Mouse (Mus musculus): ENCODE measurements around the gene Bdkrb2. TPM values are rescaled to one million over a fixed set of nuclear protein-coding genes. Genes with fewer than 3 reads are reported as not detected.

Gene Bdkrb2
- total RNA-seq, 2 experiments from 2014 or later = 0.39 to 0.82 TPM

- intact Hi-C loops (cut with DNase I) = no loop called here
- no peak for DNase-seq
- no peak for TF ChIP-seq CTCF (IDR thresholded peaks at IDR 0.05)
- Histone ChIP-seq H3K4me3 (no peak overlapping the region), H3K27ac (no peak overlapping the region)
Measured at GRCm38 (mm10) chr12:105537162-105537561, 25.9 kb upstream of the Bdkrb2 start.

GRCm38 (mm10) chr12:105539649-105540048, 23.4 kb upstream of the Bdkrb2 start:
- no peak for DNase-seq
- Histone ChIP-seq H3K4me3 (no peak overlapping the region), H3K27ac (no peak overlapping the region)
- TF ChIP-seq CTCF (IDR thresholded peaks at IDR 0.05) = no peak
- intact Hi-C loops (cut with DNase I) = no loop called here

GRCm38 (mm10) chr12:105541590-105542402, 21.2 kb upstream of the Bdkrb2 start:
- no peak for DNase-seq
- Histone ChIP-seq H3K27ac (no peak overlapping the region), H3K4me3 (no peak overlapping the region)
- TF ChIP-seq CTCF (IDR thresholded peaks at IDR 0.05) = no peak
- intact Hi-C loops (cut with DNase I) = no loop called here

- Histone ChIP-seq H3K27ac (no peak overlapping the region), H3K4me3 (no peak overlapping the region)
- no peak for DNase-seq
- TF ChIP-seq CTCF (IDR thresholded peaks at IDR 0.05) = no peak
- intact Hi-C loops (cut with DNase I) = no loop called here
Measured at GRCm38 (mm10) chr12:105542513-105542912, 20.5 kb upstream of the Bdkrb2 start.

- TF ChIP-seq CTCF (IDR thresholded peaks at IDR 0.05) = no peak
- intact Hi-C loops (cut with DNase I) = no loop called here
- no peak overlapping the region for H3K27ac ChIP-seq
- H3K4me3 ChIP-seq = no peak overlapping the region
- no peak for DNase-seq
Measured at GRCm38 (mm10) chr12:105543176-105543575, 19.9 kb upstream of the Bdkrb2 start.

GRCm38 (mm10) chr12:105543751-105544150, 19.3 kb upstream of the Bdkrb2 start:
- no peak for DNase-seq
- intact Hi-C loops (cut with DNase I) = no loop called here
- no peak for TF ChIP-seq CTCF (IDR thresholded peaks at IDR 0.05)
- Histone ChIP-seq H3K4me3 (no peak overlapping the region), H3K27ac (no peak overlapping the region)

- peak; percentile 5 for DNase-seq
- Histone ChIP-seq H3K27ac (no peak overlapping the region), H3K4me3 (no peak overlapping the region)
- no peak for TF ChIP-seq CTCF (IDR thresholded peaks at IDR 0.05)
- intact Hi-C loops (cut with DNase I) = no loop called here
Measured at GRCm38 (mm10) chr12:105544872-105545271, 18.2 kb upstream of the Bdkrb2 start.

- intact Hi-C loops (cut with DNase I) = no loop called here
- no peak for TF ChIP-seq CTCF (IDR thresholded peaks at IDR 0.05)
- Histone ChIP-seq H3K4me3 (no peak overlapping the region), H3K27ac (peak overlapping the region; percentile 58)
- peak; percentile 53 for DNase-seq
Measured at GRCm38 (mm10) chr12:105545696-105546435, 17.2 kb upstream of the Bdkrb2 start.

- intact Hi-C loops (cut with DNase I) = no loop called here
- H3K27ac ChIP-seq = peak overlapping the region; percentile 58
- no peak overlapping the region for H3K4me3 ChIP-seq
- no peak for TF ChIP-seq CTCF (IDR thresholded peaks at IDR 0.05)
- DNase-seq = peak; percentile 40
Measured at GRCm38 (mm10) chr12:105546538-105546937, 16.5 kb upstream of the Bdkrb2 start.

GRCm38 (mm10) chr12:105547151-105547550, 15.9 kb upstream of the Bdkrb2 start:
- TF ChIP-seq CTCF (IDR thresholded peaks at IDR 0.05) = no peak
- Histone ChIP-seq H3K4me3 (no peak overlapping the region), H3K27ac (no peak overlapping the region)
- intact Hi-C loops (cut with DNase I) = no loop called here
- no peak for DNase-seq

- TF ChIP-seq CTCF (IDR thresholded peaks at IDR 0.05) = no peak
- intact Hi-C loops (cut with DNase I) = no loop called here
- Histone ChIP-seq H3K27ac (no peak overlapping the region), H3K4me3 (no peak overlapping the region)
- no peak for DNase-seq
Measured at GRCm38 (mm10) chr12:105548001-105548400, 15.0 kb upstream of the Bdkrb2 start.

- no peak for DNase-seq
- no peak for TF ChIP-seq CTCF (IDR thresholded peaks at IDR 0.05)
- Histone ChIP-seq H3K4me3 (no peak overlapping the region), H3K27ac (no peak overlapping the region)
- intact Hi-C loops (cut with DNase I) = no loop called here
Measured at GRCm38 (mm10) chr12:105548881-105549280, 14.1 kb upstream of the Bdkrb2 start.

All from gastrocnemius, adult 2 months (tissue).